Mouse (Mus musculus): ENCODE data around the gene Lrrfip1. TPM values are rescaled to one million over a fixed set of nuclear protein-coding genes. Genes with fewer than 3 reads are reported as not detected.
A peak's percentile ranks its signal among the peaks of the same experiment; 100 is the strongest.

The Lrrfip1 gene
- polyA plus RNA-seq, 1 experiment from 2014 or later, result 19.6 TPM

- Histone ChIP-seq H3K27me3 (peaks cover 10% of the 10 kb centered on the region), H3K4me3 (replicated peaks) (no peak overlapping the region), H3K9me3 (no peaks in the 10 kb centered on the region), H3K4me2 (no peak overlapping the region), H3K27ac (no peak overlapping the region), H3K4me1 (peaks cover 32% of the 10 kb centered on the region), H3K9ac (no peak overlapping the region), H3K36me3 (replicated peaks) (no peaks in the 10 kb centered on the region)
- peak; percentile 64; the same call in 1 of the 2 replicates for ATAC-seq (ENCODE audit: low FRiP score)
- 17% methylated on average over 9 of the region's 9 CpGs for WGBS
Measured at GRCm38 (mm10) chr1:90972911-90973573, 25.5 kb upstream of the Lrrfip1 start.

GRCm38 (mm10) chr1:90973574-90973911 lies 25.0 kb upstream of the Lrrfip1 start:
- WGBS, result 88% methylated on average over 2 of the region's 2 CpGs
- no peaks in the 10 kb centered on the region for H3K36me3 ChIP-seq (replicated peaks)
- ATAC-seq (ENCODE audit: low FRiP score), result peak; percentile 64; the same call in 1 of the 2 replicates
- no peak overlapping the region for H3K9ac ChIP-seq
- no peak overlapping the region for H3K27ac ChIP-seq
- no peaks in the 10 kb centered on the region for H3K9me3 ChIP-seq
- no peak overlapping the region for H3K4me2 ChIP-seq
- peaks cover 32% of the 10 kb centered on the region for H3K4me1 ChIP-seq
- H3K4me3 ChIP-seq (replicated peaks), result no peak overlapping the region
- peaks cover 10% of the 10 kb centered on the region for H3K27me3 ChIP-seq

- Histone ChIP-seq H3K4me3 (replicated peaks) (no peak overlapping the region), H3K9ac (peak overlapping the region; percentile 12; the same call in 1 of the 2 replicates)
Measured at GRCm38 (mm10) chr1:90974906-90975649, 23.5 kb upstream of the Lrrfip1 start.

GRCm38 (mm10) chr1:90975960-90976359 lies 22.6 kb upstream of the Lrrfip1 start:
- ATAC-seq (ENCODE audit: low FRiP score), result no peak
- WGBS, result 80% methylated on average over 4 of the region's 4 CpGs
- H3K9me3 ChIP-seq, result no peaks in the 10 kb centered on the region

More at GRCm38 (mm10) chr1:90974906-90975649, 23.5 kb upstream of the Lrrfip1 start:
- peak overlapping the region; percentile 34 for H3K4me2 ChIP-seq
- H3K9me3 ChIP-seq, result no peaks in the 10 kb centered on the region
- H3K36me3 ChIP-seq (replicated peaks), result no peaks in the 10 kb centered on the region
- H3K27ac ChIP-seq, result peak overlapping the region; percentile 50; the same call in 1 of the 2 replicates
- H3K4me1 ChIP-seq, result peaks cover 32% of the 10 kb centered on the region
- peaks cover 10% of the 10 kb centered on the region for H3K27me3 ChIP-seq
- ATAC-seq (ENCODE audit: low FRiP score), result peak; percentile 65
- 5% methylated on average over 12 of the region's 12 CpGs for WGBS

GRCm38 (mm10) chr1:90980638-90981330 lies 17.8 kb upstream of the Lrrfip1 start:
- Histone ChIP-seq H3K9ac (no peak overlapping the region), H3K27me3 (no peaks in the 10 kb centered on the region), H3K4me2 (no peak overlapping the region), H3K36me3 (replicated peaks) (no peaks in the 10 kb centered on the region), H3K9me3 (no peaks in the 10 kb centered on the region), H3K27ac (no peak overlapping the region), H3K4me1 (peaks cover 1% of the 10 kb centered on the region), H3K4me3 (replicated peaks) (no peak overlapping the region)
- WGBS, result 88% methylated on average over 10 of the region's 10 CpGs
- no peak for ATAC-seq (ENCODE audit: low FRiP score)

More at GRCm38 (mm10) chr1:90975960-90976359, 22.6 kb upstream of the Lrrfip1 start:
- Histone ChIP-seq H3K4me1 (peaks cover 32% of the 10 kb centered on the region), H3K27me3 (peaks cover 10% of the 10 kb centered on the region), H3K9ac (no peak overlapping the region), H3K27ac (0 out of 2 replicates have a peak overlapping the region, but pooled peaks have one; percentile 50), H3K4me2 (no peak overlapping the region), H3K36me3 (replicated peaks) (no peaks in the 10 kb centered on the region), H3K4me3 (replicated peaks) (no peak overlapping the region)

- no peak overlapping the region for H3K9ac ChIP-seq
- no peak overlapping the region for H3K27ac ChIP-seq
- H3K27me3 ChIP-seq, result no peaks in the 10 kb centered on the region
- no peaks in the 10 kb centered on the region for H3K9me3 ChIP-seq
- no peak for ATAC-seq (ENCODE audit: low FRiP score)
- H3K4me3 ChIP-seq (replicated peaks), result no peak overlapping the region
- H3K4me1 ChIP-seq, result no peaks in the 10 kb centered on the region
- 64% methylated on average over 3 of the region's 3 CpGs for WGBS
- H3K4me2 ChIP-seq, result no peak overlapping the region
- no peaks in the 10 kb centered on the region for H3K36me3 ChIP-seq (replicated peaks)
Measured at GRCm38 (mm10) chr1:90981346-90981745, 17.2 kb upstream of the Lrrfip1 start.

- H3K4me1 ChIP-seq, result peaks cover 22% of the 10 kb centered on the region
- no peak overlapping the region for H3K4me3 ChIP-seq (replicated peaks)
- ATAC-seq (ENCODE audit: low FRiP score), result no peak
- no peaks in the 10 kb centered on the region for H3K36me3 ChIP-seq (replicated peaks)
- H3K9me3 ChIP-seq, result no peaks in the 10 kb centered on the region
- H3K27me3 ChIP-seq, result peaks cover 15% of the 10 kb centered on the region
- no peak overlapping the region for H3K27ac ChIP-seq
- H3K9ac ChIP-seq, result no peak overlapping the region
- no peak overlapping the region for H3K4me2 ChIP-seq
- WGBS, result 91% methylated on average over 1 of the region's 1 CpGs
Measured at GRCm38 (mm10) chr1:90995916-90996315, 2.6 kb upstream of the Lrrfip1 start.

DNA sequence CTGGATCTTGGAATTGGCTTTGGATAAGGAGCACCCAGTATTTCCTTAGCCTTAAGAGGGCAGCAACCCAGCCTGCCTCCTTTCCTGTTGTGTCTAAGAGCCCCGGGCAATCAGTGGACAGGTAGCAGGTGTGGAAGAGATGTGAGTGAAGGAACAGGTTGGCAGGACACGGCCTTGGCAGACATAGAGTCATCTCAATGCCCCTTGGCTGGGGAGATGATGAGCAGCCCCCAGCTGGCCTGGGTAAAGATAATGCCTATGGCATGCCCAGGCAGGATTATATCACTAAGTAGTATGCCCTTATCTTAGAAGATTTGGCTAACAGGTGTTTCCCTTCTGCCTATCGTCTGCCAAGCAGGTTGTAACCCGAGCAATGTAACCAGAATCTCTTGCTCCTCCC lies 1.4 kb upstream of the Lrrfip1 start:
- Histone ChIP-seq H3K36me3 (replicated peaks) (no peaks in the 10 kb centered on the region), H3K9me3 (no peaks in the 10 kb centered on the region), H3K27ac (no peak overlapping the region), H3K4me2 (no peak overlapping the region), H3K4me3 (replicated peaks) (no peak overlapping the region), H3K9ac (no peak overlapping the region), H3K4me1 (peaks cover 22% of the 10 kb centered on the region), H3K27me3 (peaks cover 15% of the 10 kb centered on the region)
- ATAC-seq (ENCODE audit: low FRiP score), result no peak
- WGBS, result 76% methylated on average over 4 of the region's 4 CpGs

- Histone ChIP-seq H3K9me3 (no peaks in the 10 kb centered on the region), H3K4me3 (replicated peaks) (no peak overlapping the region), H3K36me3 (replicated peaks) (no peaks in the 10 kb centered on the region), H3K27me3 (peaks cover 15% of the 10 kb centered on the region), H3K27ac (no peak overlapping the region), H3K4me1 (peaks cover 22% of the 10 kb centered on the region), H3K9ac (no peak overlapping the region), H3K4me2 (peak overlapping the region; percentile 97)
- ATAC-seq (ENCODE audit: low FRiP score), result no peak
- 87% methylated on average over 5 of the region's 5 CpGs for WGBS
Measured at GRCm38 (mm10) chr1:90997641-90998040, 896 bp upstream of the Lrrfip1 start.

DNA sequence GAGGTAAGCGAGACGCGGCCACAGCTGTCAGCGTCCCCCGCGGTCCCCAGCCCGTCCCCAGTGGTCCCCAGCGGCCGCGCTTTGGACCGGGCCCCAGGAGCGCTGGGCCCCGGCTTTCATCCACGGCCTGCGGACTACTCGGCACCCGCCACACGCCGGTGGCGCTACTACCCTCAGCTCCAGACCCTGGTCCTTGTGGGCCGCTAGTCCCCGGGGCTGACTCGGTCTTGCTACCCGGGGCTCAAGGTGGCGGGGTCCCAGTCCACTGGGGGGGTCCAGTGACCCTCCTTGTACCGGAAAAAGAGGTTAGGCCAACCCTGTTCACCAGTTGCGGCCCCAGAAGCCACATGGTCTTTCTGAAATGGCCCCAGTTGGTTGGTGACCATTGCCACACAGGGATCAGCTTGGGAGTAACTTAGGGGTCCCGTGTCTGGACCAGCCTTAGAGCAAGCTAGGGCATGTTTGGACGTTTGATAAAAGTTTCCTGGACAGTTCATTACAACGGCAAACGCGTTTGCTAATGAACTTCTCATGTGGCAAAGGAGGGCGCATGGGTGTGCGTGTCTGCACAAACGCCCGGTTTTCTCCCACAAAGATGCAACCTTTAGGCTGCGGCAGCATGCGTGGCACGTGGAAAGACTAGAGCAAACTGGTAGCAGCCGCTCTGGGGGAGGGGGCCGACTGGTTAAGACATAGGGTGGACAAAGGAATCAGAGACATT lies 514 bp downstream of the Lrrfip1 start:
- WGBS, result 2% methylated on average over 40 of the region's 41 CpGs
- H3K27me3 ChIP-seq, result peaks cover 15% of the 10 kb centered on the region
- no peak overlapping the region for H3K27ac ChIP-seq
- H3K9me3 ChIP-seq, result no peaks in the 10 kb centered on the region
- ATAC-seq (ENCODE audit: low FRiP score), result peak; percentile 85
- peak overlapping the region; percentile 77 for H3K9ac ChIP-seq
- peak overlapping the region; percentile 97 for H3K4me2 ChIP-seq
- H3K36me3 ChIP-seq (replicated peaks), result no peaks in the 10 kb centered on the region
- H3K4me3 ChIP-seq (replicated peaks), result peak overlapping the region; percentile 70
- H3K4me1 ChIP-seq, result peaks cover 22% of the 10 kb centered on the region

- WGBS, result 76% methylated on average over 10 of the region's 10 CpGs
- Histone ChIP-seq H3K27me3 (peaks cover 15% of the 10 kb centered on the region), H3K9me3 (no peaks in the 10 kb centered on the region), H3K27ac (no peak overlapping the region), H3K4me1 (peaks cover 22% of the 10 kb centered on the region), H3K36me3 (replicated peaks) (no peaks in the 10 kb centered on the region), H3K4me2 (peak overlapping the region; percentile 97), H3K9ac (no peak overlapping the region), H3K4me3 (replicated peaks) (peak overlapping the region; percentile 70)
- no peak for ATAC-seq (ENCODE audit: low FRiP score)
Measured at GRCm38 (mm10) chr1:90999911-91000601, 1.5 kb downstream of the Lrrfip1 start.
